Mouse (Mus musculus): Measurements from ENCODE around the gene Mettl7a3.

DNA sequence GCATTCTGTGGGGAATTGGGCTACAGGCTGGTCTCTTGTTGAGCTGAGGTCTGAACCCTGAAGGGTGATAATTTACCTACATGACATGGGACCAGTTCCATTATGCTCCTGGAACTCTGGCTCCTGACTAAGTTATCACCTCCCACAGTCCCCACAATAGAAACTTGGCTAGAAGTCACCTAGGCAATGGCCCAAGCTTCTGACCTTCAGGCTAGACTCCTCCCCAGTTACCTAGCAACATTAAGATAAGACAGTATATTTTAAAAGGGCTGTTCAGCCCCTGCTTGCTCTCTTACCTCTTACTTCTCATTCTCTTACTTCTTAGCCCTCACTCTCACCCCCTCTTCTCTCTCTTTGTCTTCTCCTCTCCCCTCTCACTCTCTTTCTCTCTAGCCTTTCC lies 10.8 kb downstream of the Mettl7a3 start:
- TF ChIP-seq CTCF (IDR thresholded peaks at IDR 0.05; ENCODE audit: control insufficient read depth, insufficient read depth, insufficient replicate concordance, low read depth, low read length) (no peak), POLR2A (IDR thresholded peaks at IDR 0.05; ENCODE audit: control insufficient read depth, low read depth, low read length) (no peak)
